Mouse (Mus musculus) intestine, postnatal 0 days (tissue): ENCODE data around the gene Rora. TPM values are rescaled to one million over a fixed set of nuclear protein-coding genes. Genes with fewer than 3 reads are reported as not detected.

Experiments used
- ATAC-seq: fragments of 200-750 bp; cut with Nextera tagmentation; 2 replicates; pipeline ENCODE4 v1.8.0; 2017; ENCODE audit warnings: mild to moderate bottlenecking, moderate TSS enrichment, moderate library complexity
- H3K27ac ChIP-seq: fragments of 300-500 bp; sonication (generic); 2 replicates; pipeline ENCODE4 v1.5.1; 2014; ENCODE audit warnings: mild to moderate bottlenecking, low read depth, low read length, moderate library complexity
- H3K27me3 ChIP-seq: fragments of 300-500 bp; sonication (generic); replicated peaks from 2 replicates; pipeline ENCODE4 v1.6.1; 2014; ENCODE audit warnings: low read length, mixed read lengths; ENCODE audit not compliant: control insufficient read depth, insufficient read depth
- H3K36me3 ChIP-seq: fragments of 300-500 bp; sonication (generic); 2 replicates; pipeline ENCODE4 v1.6.1; 2014; ENCODE audit warnings: mild to moderate bottlenecking, moderate library complexity; ENCODE audit not compliant: control insufficient read depth, insufficient read depth
- H3K4me1 ChIP-seq: fragments of 300-500 bp; sonication (generic); replicated peaks from 2 replicates; pipeline ENCODE4 v1.6.1; 2014; ENCODE audit warnings: antibody characterized with exemption, low read length, mixed read lengths; ENCODE audit not compliant: control insufficient read depth, insufficient read depth
- H3K4me2 ChIP-seq: fragments of 300-500 bp; sonication (generic); replicated peaks from 2 replicates; pipeline ENCODE4 v1.6.1; 2014; ENCODE audit warnings: low read depth, mild to moderate bottlenecking, moderate library complexity
- H3K4me3 ChIP-seq: fragments of 300-500 bp; sonication (generic); 2 replicates; pipeline ENCODE4 v1.5.1; 2014; ENCODE audit warnings: low read depth, low read length
- H3K9ac ChIP-seq: fragments of 300-500 bp; sonication (generic); 2 replicates; pipeline ENCODE4 v1.6.1; 2014; ENCODE audit warnings: mild to moderate bottlenecking, low read depth, low read length
- H3K9me3 ChIP-seq: fragments of 300-500 bp; sonication (generic); 2 replicates; pipeline ENCODE4 v1.6.1; 2016; ENCODE audit warnings: mixed run types; ENCODE audit not compliant: control insufficient read depth
- CTCF ChIP-seq: sonication (generic); IDR thresholded peaks from 2 replicates; pipeline ENCODE4 v1.5.1; 2016; ENCODE audit warnings: low read depth, mild to moderate bottlenecking, control low read depth, antibody characterized with exemption, moderate library complexity
- WGBS: fragments of 180-500 bp; shearing (Covaris S2); extraction: QIAGEN DNeasy Blood & Tissue Kit; methylation state at CpG from one replicate; pipeline ENCODE4 v1.1.7; 2014; 5-methylcytosine and 5-hydroxymethylcytosine counted together
- polyA plus RNA-seq: library from polyadenylated mRNA; unstranded; fragments of >200 nt; fragmentation: Nextera tagmentation; extraction: Ambion mirVana; gene quantifications from 2 replicates; pipeline ENCODE4 v1.2.1, GENCODE M21; 2015

Gene Rora
- polyA plus RNA-seq, 1 experiment from 2014 or later: 4.7 TPM

DNA sequence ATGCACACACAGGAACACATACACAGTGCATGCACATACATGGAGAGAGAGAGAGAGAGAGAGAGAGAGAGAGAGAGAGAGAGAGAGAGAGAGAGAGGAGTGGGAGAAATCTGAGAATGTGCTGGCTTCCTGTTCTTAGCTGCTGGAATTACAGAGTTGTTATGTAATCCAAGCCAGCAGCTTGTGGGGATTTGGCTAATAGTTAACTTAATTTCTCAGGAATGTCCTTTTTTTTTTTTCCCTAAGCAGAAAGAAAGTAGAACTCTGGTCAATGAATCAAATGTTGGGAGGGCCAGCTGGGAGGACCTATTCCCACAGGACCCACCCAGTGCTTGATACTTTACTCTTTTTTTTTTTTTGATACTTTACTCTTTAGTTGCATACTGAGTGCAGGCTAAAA, 527.8 kb downstream of the Rora start:
- ATAC-seq: peak; percentile 33; the same call in 1 of the 2 replicates
- Histone ChIP-seq H3K9me3 (no peaks in the 10 kb centered on the region), H3K9ac (no peak overlapping the region), H3K4me3 (no peak overlapping the region), H3K27ac (no peak overlapping the region), H3K36me3 (no peaks in the 10 kb centered on the region), H3K27me3 (no peaks in the 10 kb centered on the region), H3K4me1 (0 out of 2 replicates have a peak, but pooled peaks cover 3% of the 10 kb centered on the region), H3K4me2 (no peak overlapping the region)
- TF ChIP-seq CTCF: no peak

DNA sequence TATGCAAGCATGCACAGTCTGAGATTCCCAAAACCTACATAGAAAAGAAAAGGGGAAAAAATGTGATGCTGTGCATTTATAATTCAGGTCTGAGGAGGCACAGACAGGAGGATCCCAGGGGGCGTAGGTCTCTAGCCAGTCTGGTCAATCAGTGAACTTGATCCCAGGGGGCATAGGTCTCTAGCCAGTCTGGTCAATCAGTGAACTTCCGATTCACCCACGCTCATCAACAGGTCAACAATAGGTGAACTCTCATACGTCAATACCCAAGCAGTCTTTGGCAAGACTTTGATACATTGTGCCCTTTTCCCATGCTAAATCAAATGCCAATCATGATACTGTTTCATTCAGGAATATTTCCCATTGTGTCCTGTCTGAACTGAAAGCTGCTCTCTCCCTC, 530.3 kb downstream of the Rora start:
- Histone ChIP-seq H3K4me1 (0 out of 2 replicates have a peak, but pooled peaks cover 3% of the 10 kb centered on the region), H3K27ac (no peak overlapping the region), H3K9ac (no peak overlapping the region), H3K4me3 (no peak overlapping the region), H3K36me3 (no peaks in the 10 kb centered on the region), H3K27me3 (no peaks in the 10 kb centered on the region), H3K4me2 (no peak overlapping the region), H3K9me3 (peaks cover 3% of the 10 kb centered on the region; the same call in 1 of the 2 replicates)
- TF ChIP-seq CTCF: no peak
- no peak for ATAC-seq
- WGBS: 73% methylated on average over 4 of the region's 4 CpGs

DNA sequence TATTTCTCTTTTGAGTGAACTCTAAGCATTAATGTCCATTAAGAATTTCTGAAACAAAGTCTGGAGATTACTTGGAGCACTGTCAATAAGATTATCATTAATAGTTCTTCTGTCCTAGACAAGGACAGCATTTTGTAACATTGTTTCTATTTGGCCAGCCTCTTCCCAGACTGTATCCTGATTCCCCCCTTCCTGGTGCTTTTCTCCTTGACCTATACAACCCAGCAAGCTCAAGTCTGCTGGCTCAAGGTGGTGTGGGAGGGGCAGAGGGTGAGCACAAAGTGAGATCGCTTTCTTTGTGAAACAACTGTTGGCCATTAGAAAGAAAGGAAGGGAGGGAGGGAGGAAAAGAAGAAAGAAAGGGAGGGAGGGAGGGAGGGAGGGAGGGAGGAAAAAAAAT, 537.1 kb downstream of the Rora start:
- no peaks in the 10 kb centered on the region for H3K36me3 ChIP-seq
- no peaks in the 10 kb centered on the region for H3K4me1 ChIP-seq
- H3K27me3 ChIP-seq: no peaks in the 10 kb centered on the region
- no peak for ATAC-seq
- no peak overlapping the region for H3K27ac ChIP-seq
- H3K9me3 ChIP-seq: peaks cover 3% of the 10 kb centered on the region; the same call in 1 of the 2 replicates
- no peak overlapping the region for H3K4me2 ChIP-seq
- TF ChIP-seq CTCF: no peak
- WGBS: 18% methylated on average over 1 of the region's 1 CpGs
- no peak overlapping the region for H3K4me3 ChIP-seq
- no peak overlapping the region for H3K9ac ChIP-seq

DNA sequence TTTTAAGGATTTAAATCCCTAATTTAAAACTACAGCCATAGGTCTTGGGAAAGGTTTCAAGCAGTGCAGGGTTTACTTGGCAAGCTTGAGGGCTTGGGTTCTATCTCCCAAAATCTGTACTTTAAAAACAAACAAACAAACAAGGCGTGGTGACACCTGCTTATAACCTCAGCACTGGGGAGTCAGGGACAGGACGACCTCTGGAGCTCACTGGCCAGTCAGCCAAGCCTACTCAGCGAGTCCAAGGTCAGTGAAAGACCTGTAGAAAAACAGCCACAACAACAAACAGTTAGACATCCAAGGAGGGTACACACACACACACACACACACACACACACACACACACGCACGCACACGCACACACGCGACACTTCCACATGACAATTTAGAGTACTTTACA, 538.9 kb downstream of the Rora start:
- Histone ChIP-seq H3K27me3 (no peaks in the 10 kb centered on the region), H3K27ac (no peak overlapping the region), H3K4me1 (no peaks in the 10 kb centered on the region), H3K9ac (no peak overlapping the region), H3K4me3 (no peak overlapping the region), H3K36me3 (no peaks in the 10 kb centered on the region), H3K4me2 (no peak overlapping the region), H3K9me3 (peaks cover 3% of the 10 kb centered on the region; the same call in 1 of the 2 replicates)
- no peak for TF ChIP-seq CTCF
- ATAC-seq: no peak
- WGBS: 88% methylated on average over 8 of the region's 8 CpGs

DNA sequence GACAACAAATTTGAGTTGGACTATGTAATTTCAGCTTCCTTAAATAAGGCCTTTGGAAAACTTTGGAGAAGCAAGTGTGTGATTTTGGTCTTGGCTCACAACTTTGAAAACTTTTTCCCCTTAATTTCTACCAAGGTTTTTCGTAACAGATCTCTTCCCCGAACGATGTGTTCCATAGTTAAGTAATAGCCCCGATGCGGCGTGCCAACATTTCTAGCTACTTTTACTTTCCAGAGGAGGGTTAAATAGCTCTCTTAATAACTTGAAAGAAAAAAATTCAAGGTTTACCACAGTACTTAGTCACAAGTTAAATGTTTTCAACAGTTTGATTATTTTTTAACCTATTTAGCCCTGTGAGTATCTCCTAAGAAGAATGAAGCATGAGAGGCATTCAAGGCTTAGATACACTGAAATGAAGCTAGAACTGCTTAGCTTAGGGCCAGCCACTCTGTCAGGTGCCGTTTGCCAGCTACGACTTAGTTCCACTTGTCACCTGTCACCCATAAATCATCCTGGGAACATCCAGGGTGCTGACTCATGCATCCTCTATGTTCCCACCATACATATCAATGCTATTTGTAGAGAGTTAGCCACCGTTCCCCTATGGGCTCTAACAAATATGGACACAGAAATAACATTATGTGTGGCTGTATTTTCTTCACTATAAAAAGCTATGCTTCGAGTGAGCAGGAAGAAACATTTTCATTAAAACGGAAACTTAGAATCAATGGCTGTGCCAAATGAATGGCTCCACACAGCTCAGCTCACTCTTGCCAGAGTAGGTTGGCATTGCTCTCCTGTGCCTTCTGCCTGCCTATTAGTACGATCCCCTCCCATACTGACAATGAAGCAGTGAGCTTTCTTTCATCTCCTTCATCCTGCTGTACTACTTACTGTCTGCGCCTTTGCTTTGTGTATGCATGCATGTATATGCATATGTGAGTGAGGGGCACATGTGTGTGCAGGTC, 541.3 kb downstream of the Rora start:
- H3K36me3 ChIP-seq: no peaks in the 10 kb centered on the region
- H3K4me2 ChIP-seq: no peak overlapping the region
- no peaks in the 10 kb centered on the region for H3K9me3 ChIP-seq
- 68% methylated on average over 13 of the region's 13 CpGs for WGBS
- H3K4me3 ChIP-seq: no peak overlapping the region
- no peak overlapping the region for H3K9ac ChIP-seq
- no peaks in the 10 kb centered on the region for H3K27me3 ChIP-seq
- no peak for TF ChIP-seq CTCF
- no peak overlapping the region for H3K27ac ChIP-seq
- no peak for ATAC-seq
- H3K4me1 ChIP-seq: no peaks in the 10 kb centered on the region

DNA sequence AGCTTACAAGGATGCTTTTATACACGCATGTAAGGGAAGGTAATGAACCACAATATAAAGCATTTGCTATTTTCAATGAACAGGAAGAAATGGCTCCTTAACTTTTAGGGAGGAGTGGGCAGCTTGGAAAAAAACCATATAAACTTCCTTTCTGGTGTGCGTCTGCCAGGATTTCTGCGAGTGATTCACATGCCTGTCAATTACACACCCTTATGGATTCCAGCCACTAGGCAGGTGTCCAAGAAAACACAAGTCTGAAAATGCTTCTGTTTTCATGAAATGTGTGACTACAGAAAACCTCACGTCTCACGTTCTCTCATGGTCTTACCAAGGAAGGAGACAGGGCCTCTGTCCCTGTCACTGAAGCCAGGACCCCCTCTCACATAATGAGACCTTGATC, 560.2 kb downstream of the Rora start:
- no peaks in the 10 kb centered on the region for H3K4me1 ChIP-seq
- no peak overlapping the region for H3K27ac ChIP-seq
- H3K4me3 ChIP-seq: no peak overlapping the region
- H3K27me3 ChIP-seq: no peaks in the 10 kb centered on the region
- WGBS: 68% methylated on average over 5 of the region's 5 CpGs
- TF ChIP-seq CTCF: no peak
- no peak overlapping the region for H3K9ac ChIP-seq
- ATAC-seq: no peak
- no peak overlapping the region for H3K4me2 ChIP-seq
- no peaks in the 10 kb centered on the region for H3K9me3 ChIP-seq
- H3K36me3 ChIP-seq: no peaks in the 10 kb centered on the region
